Mouse (Mus musculus) intestine, embryonic 14.5 days (tissue): ENCODE measurements around the gene Nasp. TPM values are rescaled to one million over a fixed set of nuclear protein-coding genes. Genes with fewer than 3 reads are reported as not detected.

ENCODE experiments used
- ATAC-seq: fragments of 200-750 bp; cut with Nextera tagmentation; replicated peaks from 2 replicates; pipeline ENCODE4 v1.8.0; 2017; ENCODE audit warnings: low read depth, moderate number of reproducible peaks, moderate TSS enrichment, moderate library complexity; ENCODE audit not compliant: low FRiP score, low TSS enrichment
- DNase-seq: peaks from one replicate; pipeline ENCODE4 v3.0.0-alpha.2; 2018; ENCODE audit warnings: low spot score
- H3K27ac ChIP-seq: fragments of 300-500 bp; sonication (generic); 2 replicates; pipeline ENCODE4 v1.5.1; 2014; ENCODE audit warnings: low read depth, mild to moderate bottlenecking, control low read depth
- H3K27me3 ChIP-seq: fragments of 300-500 bp; sonication (generic); replicated peaks from 2 replicates; pipeline ENCODE4 v1.6.1; 2014; ENCODE audit warnings: low read length, control low read depth; ENCODE audit not compliant: control insufficient read depth, insufficient read depth
- H3K36me3 ChIP-seq: fragments of 300-500 bp; sonication (generic); 2 replicates; pipeline ENCODE4 v1.6.1; 2014; ENCODE audit warnings: low read length, control low read depth; ENCODE audit not compliant: control insufficient read depth, insufficient read depth
- H3K4me1 ChIP-seq: fragments of 300-500 bp; sonication (generic); replicated peaks from 2 replicates; pipeline ENCODE4 v1.6.1; 2014; ENCODE audit warnings: low read length, control low read depth, mixed read lengths; ENCODE audit not compliant: control insufficient read depth, insufficient read depth
- H3K4me2 ChIP-seq: fragments of 300-500 bp; sonication (generic); 2 replicates; pipeline ENCODE4 v1.6.1; 2014; ENCODE audit warnings: low read length
- H3K4me3 ChIP-seq: fragments of 300-500 bp; sonication (generic); 2 replicates; pipeline ENCODE4 v1.5.1; 2014; ENCODE audit warnings: low read depth, low read length, control low read depth, mixed read lengths
- H3K9ac ChIP-seq: fragments of 300-500 bp; sonication (generic); 2 replicates; pipeline ENCODE4 v1.6.1; 2014; ENCODE audit warnings: mild to moderate bottlenecking, low read length
- H3K9me3 ChIP-seq: fragments of 300-500 bp; sonication (generic); 2 replicates; pipeline ENCODE4 v1.6.1; 2016; ENCODE audit warnings: low read length, control low read depth; ENCODE audit not compliant: control insufficient read depth
- WGBS: fragments of 180-500 bp; shearing (Covaris S2); extraction: QIAGEN DNeasy Blood & Tissue Kit; methylation state at CpG from one replicate; pipeline ENCODE4 v1.1.7; 2014; 5-methylcytosine and 5-hydroxymethylcytosine counted together
- polyA plus RNA-seq: library from polyadenylated mRNA; unstranded; fragments of >200 nt; fragmentation: Nextera tagmentation; extraction: Ambion mirVana; gene quantifications from 2 replicates; pipeline ENCODE4 v1.2.1, GENCODE M21; 2014

The Nasp gene
- polyA plus RNA-seq, 1 experiment from 2014 or later, result 146 TPM

- Histone ChIP-seq H3K27ac (peak overlapping the region; percentile 92; the same call in 1 of the 2 replicates), H3K27me3 (no peaks in the 10 kb centered on the region), H3K4me3 (peak overlapping the region; percentile 87), H3K4me2 (peak overlapping the region; percentile 79), H3K36me3 (peaks cover 33% of the 10 kb centered on the region), H3K4me1 (peaks cover 7% of the 10 kb centered on the region), H3K9ac (peak overlapping the region; percentile 94), H3K9me3 (no peaks in the 10 kb centered on the region)
- ATAC-seq (no peak), DNase-seq (no peak)
- 32% methylated on average over 5 of the region's 5 CpGs for WGBS
Observed at GRCm38 (mm10) chr4:116650365-116650764, 22.6 kb upstream of the Nasp start.

GRCm38 (mm10) chr4:116649411-116649810 lies 21.7 kb upstream of the Nasp start:
- no peak overlapping the region; the same call in 1 of the 2 replicates for H3K4me2 ChIP-seq
- H3K27ac ChIP-seq, result no peak overlapping the region
- no peaks in the 10 kb centered on the region for H3K27me3 ChIP-seq
- H3K4me3 ChIP-seq, result no peak overlapping the region
- DNase-seq (no peak), ATAC-seq (no peak)
- H3K9me3 ChIP-seq, result no peaks in the 10 kb centered on the region
- peaks cover 43% of the 10 kb centered on the region for H3K36me3 ChIP-seq
- 98% methylated on average over 2 of the region's 2 CpGs for WGBS
- H3K9ac ChIP-seq, result no peak overlapping the region
- peaks cover 7% of the 10 kb centered on the region for H3K4me1 ChIP-seq

GRCm38 (mm10) chr4:116645624-116646023 lies 17.9 kb upstream of the Nasp start:
- WGBS, result 87% methylated on average over 7 of the region's 7 CpGs
- Histone ChIP-seq H3K4me2 (no peak overlapping the region), H3K36me3 (peaks cover 78% of the 10 kb centered on the region), H3K9me3 (no peaks in the 10 kb centered on the region), H3K27me3 (no peaks in the 10 kb centered on the region), H3K4me1 (peaks cover 7% of the 10 kb centered on the region), H3K4me3 (no peak overlapping the region), H3K27ac (no peak overlapping the region), H3K9ac (no peak overlapping the region)
- DNase-seq, result no peak
- no peak for ATAC-seq

- H3K4me2 ChIP-seq, result no peak overlapping the region
- H3K27me3 ChIP-seq, result no peaks in the 10 kb centered on the region
- H3K9me3 ChIP-seq, result no peaks in the 10 kb centered on the region
- H3K4me1 ChIP-seq, result peaks cover 4% of the 10 kb centered on the region; the same call in 1 of the 2 replicates
- H3K36me3 ChIP-seq, result peaks cover 88% of the 10 kb centered on the region
- no peak overlapping the region for H3K4me3 ChIP-seq
- 57% methylated on average over 6 of the region's 6 CpGs for WGBS
- ATAC-seq (no peak), DNase-seq (no peak)
- no peak overlapping the region for H3K9ac ChIP-seq
- H3K27ac ChIP-seq, result no peak overlapping the region
Observed at GRCm38 (mm10) chr4:116644326-116644725, 16.6 kb upstream of the Nasp start.

- H3K4me1 ChIP-seq, result no peaks in the 10 kb centered on the region
- WGBS, result 94% methylated on average over 1 of the region's 1 CpGs
Observed at GRCm38 (mm10) chr4:116642071-116642470, 14.3 kb upstream of the Nasp start.

GRCm38 (mm10) chr4:116638821-116639220 lies 11.1 kb upstream of the Nasp start:
- Histone ChIP-seq H3K9ac (no peak overlapping the region), H3K27ac (no peak overlapping the region), H3K4me2 (no peak overlapping the region), H3K4me1 (no peaks in the 10 kb centered on the region), H3K27me3 (no peaks in the 10 kb centered on the region), H3K9me3 (no peaks in the 10 kb centered on the region), H3K36me3 (peaks cover 93% of the 10 kb centered on the region), H3K4me3 (no peak overlapping the region)
- ATAC-seq (no peak), DNase-seq (no peak)
- 98% methylated on average over 6 of the region's 6 CpGs for WGBS

More at GRCm38 (mm10) chr4:116642071-116642470, 14.3 kb upstream of the Nasp start:
- no peak for ATAC-seq
- H3K27me3 ChIP-seq, result no peaks in the 10 kb centered on the region
- peaks cover 86% of the 10 kb centered on the region for H3K36me3 ChIP-seq
- H3K9me3 ChIP-seq, result no peaks in the 10 kb centered on the region
- no peak overlapping the region for H3K9ac ChIP-seq
- H3K4me2 ChIP-seq, result no peak overlapping the region
- no peak overlapping the region for H3K4me3 ChIP-seq
- no peak for DNase-seq
- H3K27ac ChIP-seq, result no peak overlapping the region

GRCm38 (mm10) chr4:116635197-116635596 lies 7.5 kb upstream of the Nasp start:
- Histone ChIP-seq H3K27me3 (no peaks in the 10 kb centered on the region), H3K4me3 (no peak overlapping the region), H3K9ac (no peak overlapping the region), H3K4me2 (no peak overlapping the region), H3K27ac (no peak overlapping the region), H3K4me1 (no peaks in the 10 kb centered on the region), H3K9me3 (no peaks in the 10 kb centered on the region), H3K36me3 (peaks cover 60% of the 10 kb centered on the region)
- 93% methylated on average over 1 of the region's 1 CpGs for WGBS
- DNase-seq (no peak), ATAC-seq (no peak)

- DNase-seq (peak; percentile 99), ATAC-seq (peak; percentile 93)
- H3K27me3 ChIP-seq, result no peaks in the 10 kb centered on the region
- H3K4me1 ChIP-seq, result peaks cover 13% of the 10 kb centered on the region
- peak overlapping the region; percentile 97 for H3K9ac ChIP-seq
- H3K9me3 ChIP-seq, result no peaks in the 10 kb centered on the region
- H3K36me3 ChIP-seq, result peaks cover 6% of the 10 kb centered on the region
- H3K4me2 ChIP-seq, result peak overlapping the region; percentile 77
- H3K4me3 ChIP-seq, result peak overlapping the region; percentile 98
- H3K27ac ChIP-seq, result peak overlapping the region; percentile 97
- WGBS, result under 1% methylated on average over 13 of the region's 13 CpGs
Observed at GRCm38 (mm10) chr4:116627359-116627716, 403 bp downstream of the Nasp start.

- Histone ChIP-seq H3K4me2 (peak overlapping the region; percentile 78), H3K9me3 (no peaks in the 10 kb centered on the region), H3K36me3 (peaks cover 12% of the 10 kb centered on the region), H3K9ac (peak overlapping the region; percentile 97), H3K4me1 (peaks cover 13% of the 10 kb centered on the region), H3K4me3 (peak overlapping the region; percentile 98), H3K27me3 (no peaks in the 10 kb centered on the region), H3K27ac (peak overlapping the region; percentile 97)
- ATAC-seq (peak; percentile 81), DNase-seq (peak; percentile 95)
- WGBS, result under 1% methylated on average over 52 of the region's 53 CpGs
Observed at GRCm38 (mm10) chr4:116626658-116627358, 933 bp downstream of the Nasp start.
